Mouse (Mus musculus): ENCODE results near the gene Adcy6. TPM values are rescaled to one million over a fixed set of nuclear protein-coding genes. Genes with fewer than 3 reads are reported as not detected.

Adcy6 gene
- total and polyA plus RNA-seq, 3 experiments, result 76.0 to 77.3 TPM; not detected in 1

- TF ChIP-seq ZC3H11A (IDR thresholded peaks at IDR 0.05; ENCODE audit: low read depth, low read length), result no peak
- TF ChIP-seq TBP (IDR thresholded peaks at IDR 0.05; ENCODE audit: low read depth, low read length), result 0 out of 2 replicates have a peak, but pooled peaks have one; percentile 23
These were observed 4.7 kb upstream of the Adcy6 start (continued) for GRCm38 (mm10) chr15:98614551-98614950.

GRCm38 (mm10) chr15:98612229-98612628, 2.4 kb upstream of the Adcy6 start:
- TF ChIP-seq JUND (IDR thresholded peaks at IDR 0.05; ENCODE audit: low read depth, low read length) (no peak), POLR2AphosphoS5 (IDR thresholded peaks at IDR 0.05; ENCODE audit: borderline replicate concordance, low read depth, low read length) (peak; percentile 95; the same call in 1 of the 2 replicates)
- no peak overlapping the region for H3K27ac ChIP-seq (ENCODE audit: control insufficient read depth, low read depth, low read length)
- H3K4me1 ChIP-seq (ENCODE audit: control insufficient read depth in 1 of 2, insufficient read depth in 2 of 2, low read length in 2 of 2), result peaks cover 6 to 32% of the 10 kb centered on the region in 2 experiments
- DNase-seq (ENCODE audit: low read depth, low spot score), result no peak
- no peaks in the 10 kb centered on the region for H3K27me3 ChIP-seq (ENCODE audit: control insufficient read depth in 1 of 2, insufficient read depth in 2 of 2, low read length in 2 of 2)
- peaks cover 26% of the 10 kb centered on the region for H3K79me2 ChIP-seq (ENCODE audit: control insufficient read depth, insufficient read depth, low read length, poor library complexity)
- H3K9me3 ChIP-seq (replicated peaks; ENCODE audit: insufficient read depth, low read length), result no peaks in the 10 kb centered on the region
- H3K4me3 ChIP-seq (ENCODE audit: control insufficient read depth in 1 of 2, insufficient read depth in 1 of 2, low read depth in 2 of 2, low read length in 2 of 2), result no peak overlapping the region
- H3K36me3 ChIP-seq (ENCODE audit: control insufficient read depth in 1 of 2, insufficient read depth in 2 of 2, low read length in 2 of 2), result peaks cover 0 to 14% of the 10 kb centered on the region in 2 experiments; a peak in 2 of 4 replicates
- H3K9ac ChIP-seq (ENCODE audit: control insufficient read depth, low read depth, low read length, poor library complexity, severe bottlenecking), result no peak overlapping the region

GRCm38 (mm10) chr15:98610131-98610633, 306 bp upstream of the Adcy6 start:
- DNase-seq (ENCODE audit: low read depth, low spot score), result peak; percentile 47
- peaks cover 0 to 29% of the 10 kb centered on the region in 2 experiments; a peak in 3 of 4 replicates for H3K36me3 ChIP-seq (ENCODE audit: control insufficient read depth in 1 of 2, insufficient read depth in 2 of 2, low read length in 2 of 2)
- peaks cover 42% of the 10 kb centered on the region for H3K79me2 ChIP-seq (ENCODE audit: control insufficient read depth, insufficient read depth, low read length, poor library complexity)
- H3K4me3 ChIP-seq (ENCODE audit: control insufficient read depth in 1 of 2, insufficient read depth in 1 of 2, low read depth in 2 of 2, low read length in 2 of 2), result peak overlapping the region; percentile 81 to 98
- H3K27ac ChIP-seq (ENCODE audit: control insufficient read depth, low read depth, low read length), result no peak overlapping the region
- H3K4me1 ChIP-seq (ENCODE audit: control insufficient read depth in 1 of 2, insufficient read depth in 2 of 2, low read length in 2 of 2), result peaks cover 12 to 42% of the 10 kb centered on the region in 2 experiments
- H3K9me3 ChIP-seq (replicated peaks; ENCODE audit: insufficient read depth, low read length), result no peaks in the 10 kb centered on the region
- H3K9ac ChIP-seq (ENCODE audit: control insufficient read depth, low read depth, low read length, poor library complexity, severe bottlenecking), result peak overlapping the region; percentile 85
- H3K27me3 ChIP-seq (ENCODE audit: control insufficient read depth in 1 of 2, insufficient read depth in 2 of 2, low read length in 2 of 2), result no peaks in the 10 kb centered on the region
- TF ChIP-seq MAZ (IDR thresholded peaks at IDR 0.05; ENCODE audit: low read depth, low read length), result 0 out of 2 replicates have a peak, but pooled peaks have one; percentile 16
- no peak for TF ChIP-seq SIN3A (IDR thresholded peaks at IDR 0.05; ENCODE audit: low read length)
- TF ChIP-seq ETS1 (IDR thresholded peaks at IDR 0.05; ENCODE audit: low read depth, low read length), result no peak
- no peak for TF ChIP-seq NRF1 (IDR thresholded peaks at IDR 0.05; ENCODE audit: insufficient read depth, low read depth, low read length, poor library complexity, severe bottlenecking)
- TF ChIP-seq MAX (IDR thresholded peaks at IDR 0.05; ENCODE audit: low read length), result no peak
- TF ChIP-seq POLR2A (IDR thresholded peaks at IDR 0.05; ENCODE audit: control insufficient read depth in 1 of 2, insufficient read depth in 1 of 2, low read depth in 1 of 2, low read length in 2 of 2, poor library complexity in 1 of 2), result no peak
- TF ChIP-seq E2F4 (IDR thresholded peaks at IDR 0.05; ENCODE audit: borderline replicate concordance, low read depth, low read length), result no peak
- no peak for TF ChIP-seq CTCF (IDR thresholded peaks at IDR 0.05 in 2 of 3, conservative IDR thresholded peaks at IDR 0.05 in 1 of 3; ENCODE audit: control insufficient read depth in 1 of 3, insufficient read depth in 1 of 3, low read depth in 2 of 3, low read length in 3 of 3, poor library complexity in 1 of 3, severe bottlenecking in 1 of 3)
- no peak for TF ChIP-seq RAD21 (IDR thresholded peaks at IDR 0.05; ENCODE audit: low read depth, low read length)
- no peak for TF ChIP-seq MYB (IDR thresholded peaks at IDR 0.05; ENCODE audit: low read depth, low read length)
- TF ChIP-seq MEF2A (IDR thresholded peaks at IDR 0.05; ENCODE audit: extremely low read depth, insufficient replicate concordance, low read depth, low read length, poor library complexity, severe bottlenecking), result no peak
- TF ChIP-seq BHLHE40 (IDR thresholded peaks at IDR 0.05; ENCODE audit: borderline replicate concordance, low read depth, low read length), result no peak
- TF ChIP-seq TCF12 (IDR thresholded peaks at IDR 0.05; ENCODE audit: low read depth, low read length), result no peak
- TF ChIP-seq ELF1 (IDR thresholded peaks at IDR 0.05; ENCODE audit: low read depth, low read length), result no peak
- no peak for TF ChIP-seq USF2 (IDR thresholded peaks at IDR 0.05; ENCODE audit: borderline replicate concordance in 1 of 2, insufficient read depth in 1 of 2, low read depth in 1 of 2, low read length in 2 of 2)
- TF ChIP-seq MYC (IDR thresholded peaks at IDR 0.05; ENCODE audit: low read depth, low read length), result no peak
- no peak for TF ChIP-seq HCFC1 (IDR thresholded peaks at IDR 0.05; ENCODE audit: low read depth, low read length)
- no peak for TF ChIP-seq CHD1 (IDR thresholded peaks at IDR 0.05; ENCODE audit: low read depth, low read length)
- no peak for TF ChIP-seq JUND (IDR thresholded peaks at IDR 0.05; ENCODE audit: low read depth, low read length)
- TF ChIP-seq KAT2A (conservative IDR thresholded peaks at IDR 0.05; ENCODE audit: low read depth, low read length), result no peak
- 0 out of 2 replicates have a peak, but pooled peaks have one; percentile 20 for TF ChIP-seq NELFE (IDR thresholded peaks at IDR 0.05; ENCODE audit: low read depth, low read length)
- TF ChIP-seq MXI1 (IDR thresholded peaks at IDR 0.05; ENCODE audit: low read depth, low read length), result peak; percentile 55; the same call in 1 of the 2 replicates
- no peak for TF ChIP-seq UBTF (IDR thresholded peaks at IDR 0.05; ENCODE audit: borderline replicate concordance, insufficient read depth, low read depth, low read length)
- TF ChIP-seq POLR2AphosphoS2 (IDR thresholded peaks at IDR 0.05; ENCODE audit: low read length), result no peak
- TF ChIP-seq ZC3H11A (IDR thresholded peaks at IDR 0.05; ENCODE audit: low read depth, low read length), result no peak
- TF ChIP-seq POLR2AphosphoS5 (IDR thresholded peaks at IDR 0.05; ENCODE audit: borderline replicate concordance, low read depth, low read length), result no peak
- 0 out of 2 replicates have a peak, but pooled peaks have one; percentile 22 for TF ChIP-seq TBP (IDR thresholded peaks at IDR 0.05; ENCODE audit: low read depth, low read length)
